Mouse (Mus musculus) midbrain, embryonic 15.5 days (tissue): ENCODE results near the gene Pip5k1b. TPM values are rescaled to one million over a fixed set of nuclear protein-coding genes. Genes with fewer than 3 reads are reported as not detected.

Experiments used
- ATAC-seq: fragments of 200-750 bp; cut with Nextera tagmentation; replicated peaks from 2 replicates; pipeline ENCODE4 v1.8.0; 2017; ENCODE audit warnings: moderate TSS enrichment
- H3K27ac ChIP-seq: fragments of 300-500 bp; sonication (generic); 2 replicates; pipeline ENCODE4 v1.5.1; 2015; ENCODE audit warnings: mild to moderate bottlenecking, inconsistent platforms
- H3K27me3 ChIP-seq: fragments of 300-500 bp; sonication (generic); replicated peaks from 2 replicates; pipeline ENCODE4 v1.6.1; 2015; ENCODE audit warnings: inconsistent platforms
- H3K36me3 ChIP-seq: fragments of 300-500 bp; sonication (generic); replicated peaks from 2 replicates; pipeline ENCODE4 v1.6.1; 2015; ENCODE audit warnings: inconsistent platforms
- H3K4me1 ChIP-seq: fragments of 300-500 bp; sonication (generic); 2 replicates; pipeline ENCODE4 v1.6.1; 2015; ENCODE audit warnings: inconsistent platforms
- H3K4me2 ChIP-seq: fragments of 300-500 bp; sonication (generic); 2 replicates; pipeline ENCODE4 v1.6.1; 2015; ENCODE audit warnings: inconsistent platforms, mild to moderate bottlenecking, moderate library complexity
- H3K4me3 ChIP-seq: fragments of 300-500 bp; sonication (generic); 2 replicates; pipeline ENCODE4 v1.5.1; 2015; ENCODE audit warnings: mild to moderate bottlenecking, inconsistent platforms
- H3K9ac ChIP-seq: fragments of 300-500 bp; sonication (generic); 2 replicates; pipeline ENCODE4 v1.6.1; 2015; ENCODE audit warnings: mild to moderate bottlenecking, inconsistent platforms
- H3K9me3 ChIP-seq: fragments of 300-500 bp; sonication (generic); 2 replicates; pipeline ENCODE4 v1.6.1; 2016; ENCODE audit warnings: inconsistent platforms
- WGBS: fragments of 180-500 bp; shearing (Covaris S2); methylation state at CpG from one replicate; pipeline ENCODE4 v1.1.7; 2015; ENCODE audit warnings: mixed read lengths; 5-methylcytosine and 5-hydroxymethylcytosine counted together
- polyA plus RNA-seq: library from polyadenylated mRNA; unstranded; fragments of >200 nt; fragmentation: Nextera tagmentation; extraction: Ambion mirVana; gene quantifications from 2 replicates; pipeline ENCODE4 v1.2.1, GENCODE M21; 2015

The Pip5k1b gene
- polyA plus RNA-seq, 1 experiment from 2014 or later: 1.1 TPM

GRCm38 (mm10) chr19:24541669-24542292, 13.9 kb downstream of the Pip5k1b start:
- WGBS: 87% methylated on average over 17 of the region's 17 CpGs

GRCm38 (mm10) chr19:24540952-24541668, 14.6 kb downstream of the Pip5k1b start:
- Histone ChIP-seq H3K9ac (no peak overlapping the region), H3K27ac (no peak overlapping the region), H3K36me3 (no peaks in the 10 kb centered on the region), H3K4me1 (no peaks in the 10 kb centered on the region), H3K27me3 (no peaks in the 10 kb centered on the region), H3K4me3 (no peak overlapping the region), H3K9me3 (no peaks in the 10 kb centered on the region), H3K4me2 (no peak overlapping the region)
- WGBS: 89% methylated on average over 10 of the region's 10 CpGs
- ATAC-seq: no peak

More at GRCm38 (mm10) chr19:24541669-24542292, 13.9 kb downstream of the Pip5k1b start:
- H3K9me3 ChIP-seq: no peaks in the 10 kb centered on the region
- no peak overlapping the region for H3K4me3 ChIP-seq
- H3K4me2 ChIP-seq: no peak overlapping the region
- no peak for ATAC-seq
- H3K27ac ChIP-seq: no peak overlapping the region
- H3K9ac ChIP-seq: no peak overlapping the region
- H3K36me3 ChIP-seq: no peaks in the 10 kb centered on the region
- no peaks in the 10 kb centered on the region for H3K27me3 ChIP-seq
- H3K4me1 ChIP-seq: no peaks in the 10 kb centered on the region

GRCm38 (mm10) chr19:24539041-24539440, 16.6 kb downstream of the Pip5k1b start:
- WGBS: 88% methylated on average over 1 of the region's 1 CpGs
- no peak for ATAC-seq
- no peaks in the 10 kb centered on the region for H3K36me3 ChIP-seq
- no peak overlapping the region for H3K9ac ChIP-seq
- H3K9me3 ChIP-seq: no peaks in the 10 kb centered on the region
- H3K4me1 ChIP-seq: no peaks in the 10 kb centered on the region
- H3K4me2 ChIP-seq: no peak overlapping the region
- H3K27ac ChIP-seq: no peak overlapping the region
- no peak overlapping the region for H3K4me3 ChIP-seq
- no peaks in the 10 kb centered on the region for H3K27me3 ChIP-seq

GRCm38 (mm10) chr19:24538181-24538580, 17.5 kb downstream of the Pip5k1b start:
- H3K4me3 ChIP-seq: no peak overlapping the region
- H3K9me3 ChIP-seq: no peaks in the 10 kb centered on the region
- no peak overlapping the region for H3K9ac ChIP-seq
- ATAC-seq: no peak
- no peak overlapping the region for H3K27ac ChIP-seq
- H3K4me2 ChIP-seq: no peak overlapping the region
- no peaks in the 10 kb centered on the region for H3K36me3 ChIP-seq
- 93% methylated on average over 6 of the region's 6 CpGs for WGBS
- no peaks in the 10 kb centered on the region for H3K27me3 ChIP-seq
- H3K4me1 ChIP-seq: no peaks in the 10 kb centered on the region

GRCm38 (mm10) chr19:24537691-24538090, 18.0 kb downstream of the Pip5k1b start:
- Histone ChIP-seq H3K27me3 (no peaks in the 10 kb centered on the region), H3K4me2 (no peak overlapping the region), H3K4me1 (no peaks in the 10 kb centered on the region), H3K27ac (no peak overlapping the region), H3K4me3 (no peak overlapping the region), H3K36me3 (no peaks in the 10 kb centered on the region), H3K9ac (no peak overlapping the region), H3K9me3 (no peaks in the 10 kb centered on the region)
- 80% methylated on average over 4 of the region's 4 CpGs for WGBS
- no peak for ATAC-seq

GRCm38 (mm10) chr19:24536920-24537319, 18.8 kb downstream of the Pip5k1b start:
- Histone ChIP-seq H3K36me3 (no peaks in the 10 kb centered on the region), H3K4me1 (no peaks in the 10 kb centered on the region), H3K27ac (no peak overlapping the region), H3K9ac (no peak overlapping the region), H3K27me3 (no peaks in the 10 kb centered on the region), H3K9me3 (no peaks in the 10 kb centered on the region), H3K4me3 (no peak overlapping the region), H3K4me2 (no peak overlapping the region)
- ATAC-seq: no peak
- WGBS: 78% methylated on average over 5 of the region's 5 CpGs

- 89% methylated on average over 3 of the region's 3 CpGs for WGBS
- Histone ChIP-seq H3K4me1 (no peaks in the 10 kb centered on the region), H3K4me3 (no peak overlapping the region), H3K36me3 (no peaks in the 10 kb centered on the region), H3K4me2 (no peak overlapping the region), H3K27me3 (no peaks in the 10 kb centered on the region), H3K27ac (no peak overlapping the region), H3K9me3 (no peaks in the 10 kb centered on the region), H3K9ac (no peak overlapping the region)
- ATAC-seq: no peak
Measured at GRCm38 (mm10) chr19:24536280-24536679, 19.4 kb downstream of the Pip5k1b start.

GRCm38 (mm10) chr19:24535161-24535560, 20.5 kb downstream of the Pip5k1b start:
- no peaks in the 10 kb centered on the region for H3K9me3 ChIP-seq
- no peaks in the 10 kb centered on the region for H3K4me1 ChIP-seq
- no peak overlapping the region for H3K4me2 ChIP-seq
- H3K27ac ChIP-seq: no peak overlapping the region
- H3K27me3 ChIP-seq: no peaks in the 10 kb centered on the region
- no peak overlapping the region for H3K4me3 ChIP-seq
- 85% methylated on average over 6 of the region's 6 CpGs for WGBS
- H3K36me3 ChIP-seq: no peaks in the 10 kb centered on the region
- H3K9ac ChIP-seq: no peak overlapping the region
- ATAC-seq: no peak

- no peaks in the 10 kb centered on the region for H3K27me3 ChIP-seq
- no peak for ATAC-seq
- 72% methylated on average over 7 of the region's 7 CpGs for WGBS
Measured at GRCm38 (mm10) chr19:24534733-24535132, 20.9 kb downstream of the Pip5k1b start.

GRCm38 (mm10) chr19:24528910-24529561, 26.6 kb downstream of the Pip5k1b start:
- Histone ChIP-seq H3K4me3 (no peak overlapping the region), H3K9me3 (no peaks in the 10 kb centered on the region), H3K9ac (no peak overlapping the region), H3K4me1 (no peaks in the 10 kb centered on the region), H3K4me2 (no peak overlapping the region), H3K27ac (no peak overlapping the region), H3K36me3 (no peaks in the 10 kb centered on the region), H3K27me3 (no peaks in the 10 kb centered on the region)
- ATAC-seq: no peak
- 95% methylated on average over 4 of the region's 4 CpGs for WGBS

More at GRCm38 (mm10) chr19:24534733-24535132, 20.9 kb downstream of the Pip5k1b start:
- Histone ChIP-seq H3K4me2 (no peak overlapping the region), H3K4me1 (no peaks in the 10 kb centered on the region), H3K4me3 (no peak overlapping the region), H3K9me3 (no peaks in the 10 kb centered on the region), H3K9ac (no peak overlapping the region), H3K36me3 (no peaks in the 10 kb centered on the region), H3K27ac (no peak overlapping the region)

- H3K9ac ChIP-seq: no peak overlapping the region
- H3K4me3 ChIP-seq: no peak overlapping the region
- H3K27ac ChIP-seq: no peak overlapping the region
- H3K36me3 ChIP-seq: no peaks in the 10 kb centered on the region
- H3K9me3 ChIP-seq: no peaks in the 10 kb centered on the region
- no peak overlapping the region for H3K4me2 ChIP-seq
- WGBS: 87% methylated on average over 4 of the region's 4 CpGs
- ATAC-seq: no peak
- no peaks in the 10 kb centered on the region for H3K27me3 ChIP-seq
- no peaks in the 10 kb centered on the region for H3K4me1 ChIP-seq
Measured at GRCm38 (mm10) chr19:24528129-24528730, 27.4 kb downstream of the Pip5k1b start.

- WGBS: 86% methylated on average over 5 of the region's 5 CpGs
- no peak for ATAC-seq
- Histone ChIP-seq H3K27ac (no peak overlapping the region), H3K9me3 (no peaks in the 10 kb centered on the region), H3K36me3 (no peaks in the 10 kb centered on the region), H3K9ac (no peak overlapping the region), H3K27me3 (no peaks in the 10 kb centered on the region), H3K4me2 (no peak overlapping the region), H3K4me1 (no peaks in the 10 kb centered on the region), H3K4me3 (no peak overlapping the region)
Measured at GRCm38 (mm10) chr19:24527613-24527948, 28.1 kb downstream of the Pip5k1b start.
